Mouse (Mus musculus): ENCODE results near the gene Capn2.

Capn2 gene

GRCm38 (mm10) chr1:182489803-182490452 lies 27.5 kb downstream of the Capn2 start:
- in situ Hi-C loops (cut with MboI; ENCODE audit: low pct_unique_long_range_greater_than_20kb in 1 of 2, low sequenced_read_pairs in 2 of 2, unreplicated experiment in 1 of 2): loop anchor here in 1 of 2 experiments (5.0 kb wide), 1 partner anchor 47 kb away; no protein-coding TSS in a partner anchor

- in situ Hi-C loops (cut with MboI; ENCODE audit: low pct_unique_long_range_greater_than_20kb in 1 of 2, low sequenced_read_pairs in 2 of 2, unreplicated experiment in 1 of 2): no loop called here
Observed at GRCm38 (mm10) chr1:182488503-182488902, 28.9 kb downstream of the Capn2 start.

GRCm38 (mm10) chr1:182483910-182484274 lies 33.5 kb downstream of the Capn2 start:
- in situ Hi-C loops (cut with MboI; ENCODE audit: low pct_unique_long_range_greater_than_20kb in 1 of 2, low sequenced_read_pairs in 2 of 2, unreplicated experiment in 1 of 2): no loop called here

- in situ Hi-C loops (cut with MboI; ENCODE audit: low pct_unique_long_range_greater_than_20kb in 1 of 2, low sequenced_read_pairs in 2 of 2, unreplicated experiment in 1 of 2): no loop called here
Observed at GRCm38 (mm10) chr1:182482991-182483909, 34.2 kb downstream of the Capn2 start.

- in situ Hi-C loops (cut with MboI; ENCODE audit: low pct_unique_long_range_greater_than_20kb in 1 of 2, low sequenced_read_pairs in 2 of 2, unreplicated experiment in 1 of 2): no loop called here
Observed at GRCm38 (mm10) chr1:182481646-182482295, 35.6 kb downstream of the Capn2 start.

- in situ Hi-C loops (cut with MboI; ENCODE audit: low pct_unique_long_range_greater_than_20kb in 1 of 2, low sequenced_read_pairs in 2 of 2, unreplicated experiment in 1 of 2): no loop called here
Observed at GRCm38 (mm10) chr1:182481138-182481537, 36.3 kb downstream of the Capn2 start.

GRCm38 (mm10) chr1:182478935-182479334 lies 38.5 kb downstream of the Capn2 start:
- in situ Hi-C loops (cut with MboI; ENCODE audit: low pct_unique_long_range_greater_than_20kb in 1 of 2, low sequenced_read_pairs in 2 of 2, unreplicated experiment in 1 of 2): no loop called here

- in situ Hi-C loops (cut with MboI; ENCODE audit: low pct_unique_long_range_greater_than_20kb in 1 of 2, low sequenced_read_pairs in 2 of 2, unreplicated experiment in 1 of 2): no loop called here
Observed at GRCm38 (mm10) chr1:182475005-182475796, 42.2 kb downstream of the Capn2 start.

GRCm38 (mm10) chr1:182465978-182466377 lies 51.4 kb downstream of the Capn2 start:
- in situ Hi-C loops (cut with MboI; ENCODE audit: low pct_unique_long_range_greater_than_20kb in 1 of 2, low sequenced_read_pairs in 2 of 2, unreplicated experiment in 1 of 2): no loop called here

- in situ Hi-C loops (cut with MboI; ENCODE audit: low pct_unique_long_range_greater_than_20kb in 1 of 2, low sequenced_read_pairs in 2 of 2, unreplicated experiment in 1 of 2): no loop called here
Observed at GRCm38 (mm10) chr1:182465309-182465708, 52.1 kb downstream of the Capn2 start.

- in situ Hi-C loops (cut with MboI; ENCODE audit: low pct_unique_long_range_greater_than_20kb in 1 of 2, low sequenced_read_pairs in 2 of 2, unreplicated experiment in 1 of 2): no loop called here
Observed at GRCm38 (mm10) chr1:182461813-182462212, 55.6 kb downstream of the Capn2 start.

- in situ Hi-C loops (cut with MboI; ENCODE audit: low pct_unique_long_range_greater_than_20kb in 1 of 2, low sequenced_read_pairs in 2 of 2, unreplicated experiment in 1 of 2): no loop called here
Observed at GRCm38 (mm10) chr1:182461261-182461660, 56.1 kb downstream of the Capn2 start.

- in situ Hi-C loops (cut with MboI; ENCODE audit: low pct_unique_long_range_greater_than_20kb in 1 of 2, low sequenced_read_pairs in 2 of 2, unreplicated experiment in 1 of 2): no loop called here
Observed at GRCm38 (mm10) chr1:182460291-182461244, 56.8 kb downstream of the Capn2 start.

GRCm38 (mm10) chr1:182459436-182459835 lies 58.0 kb downstream of the Capn2 start:
- in situ Hi-C loops (cut with MboI; ENCODE audit: low pct_unique_long_range_greater_than_20kb in 1 of 2, low sequenced_read_pairs in 2 of 2, unreplicated experiment in 1 of 2): no loop called here

GRCm38 (mm10) chr1:182458556-182458955 lies 58.9 kb downstream of the Capn2 start:
- in situ Hi-C loops (cut with MboI; ENCODE audit: low pct_unique_long_range_greater_than_20kb in 1 of 2, low sequenced_read_pairs in 2 of 2, unreplicated experiment in 1 of 2): no loop called here

- in situ Hi-C loops (cut with MboI; ENCODE audit: low pct_unique_long_range_greater_than_20kb in 1 of 2, low sequenced_read_pairs in 2 of 2, unreplicated experiment in 1 of 2): no loop called here
Observed at GRCm38 (mm10) chr1:182455080-182455479, 62.3 kb downstream of the Capn2 start.

- in situ Hi-C loops (cut with MboI; ENCODE audit: low pct_unique_long_range_greater_than_20kb in 1 of 2, low sequenced_read_pairs in 2 of 2, unreplicated experiment in 1 of 2): no loop called here
Observed at GRCm38 (mm10) chr1:182452473-182452872, 64.9 kb downstream of the Capn2 start.
